In genomic region chr17:80899513-80900199, GRCm38 (mm10) we compare ENCODE assay signal across 8 mouse cellular contexts. TPM values are rescaled to one million over a fixed set of nuclear protein-coding genes. Genes with fewer than 3 reads are reported as not detected.
A peak's percentile ranks its signal among the peaks of the same experiment; 100 is the strongest.
DNase-seq lines count a peak whose midpoint lies in the region; ATAC-seq lines count a peak whose summit lies in the region.

No protein-coding gene starts in this region.

- H3K36me3 ChIP-seq in heart, embryonic 15.5 days: no peaks in the 10 kb centered on the region
- no peaks in the 10 kb centered on the region for H3K36me3 ChIP-seq in neural tube, embryonic 14.5 days (ENCODE audit: control insufficient read depth, insufficient read depth, low read length)

- no peaks in the 10 kb centered on the region for H3K9me3 ChIP-seq in heart, embryonic 15.5 days (replicated peaks)
- no peaks in the 10 kb centered on the region for H3K9me3 ChIP-seq in neural tube, embryonic 14.5 days (ENCODE audit: control insufficient read depth, low read length)

- H3K9ac ChIP-seq in heart, embryonic 15.5 days: no peak overlapping the region
- H3K9ac ChIP-seq in neural tube, embryonic 14.5 days (replicated peaks; ENCODE audit: low read depth, low read length): no peak overlapping the region

- peak; percentile 32 for DNase-seq in embryo, embryonic 11 days
- DNase-seq in embryo, embryonic 10 days (ENCODE audit: low spot score): no peak
- DNase-seq in adipocyte (ENCODE audit: low spot score): peak; percentile 98
- peak; percentile 66 to 75 for DNase-seq in kidney, postnatal 25 days
- DNase-seq in frontal cortex, postnatal 14 days (ENCODE audit: low spot score in 2 of 2): no peak
- DNase-seq in left cerebral cortex, adult 8-10 months (ENCODE audit: low spot score in 2 of 2): no peak

- 49% methylated on average over 9 of the region's 9 CpGs for WGBS in heart, embryonic 15.5 days
- 34% methylated on average over 9 of the region's 9 CpGs for WGBS in neural tube, embryonic 14.5 days

- ATAC-seq in heart, embryonic 15.5 days (replicated peaks; ENCODE audit: insufficient number of reproducible peaks, insufficient read depth, low FRiP score, low read depth): peak; percentile 53; the same call in 1 of the 2 replicates
- peak; percentile 72; the same call in 1 of the 2 replicates for ATAC-seq in neural tube, embryonic 14.5 days (ENCODE audit: low read depth)

- H3K27ac ChIP-seq in heart, embryonic 15.5 days: peak overlapping the region; percentile 25; the same call in 1 of the 2 replicates
- peak overlapping the region; percentile 53 for H3K27ac ChIP-seq in neural tube, embryonic 14.5 days (ENCODE audit: low read depth, low read length)

- H3K4me2 ChIP-seq in heart, embryonic 15.5 days: no peak overlapping the region
- 0 out of 2 replicates have a peak overlapping the region, but pooled peaks have one; percentile 5 for H3K4me2 ChIP-seq in neural tube, embryonic 14.5 days (ENCODE audit: low read depth, low read length)

- no peak overlapping the region for H3K4me3 ChIP-seq in heart, embryonic 15.5 days
- no peak overlapping the region for H3K4me3 ChIP-seq in neural tube, embryonic 14.5 days (ENCODE audit: low read depth, low read length)

- H3K27me3 ChIP-seq in heart, embryonic 15.5 days: no peaks in the 10 kb centered on the region
- H3K27me3 ChIP-seq in neural tube, embryonic 14.5 days (ENCODE audit: control insufficient read depth, insufficient read depth, low read length): no peaks in the 10 kb centered on the region

- H3K4me1 ChIP-seq in heart, embryonic 15.5 days (replicated peaks): peaks cover 10% of the 10 kb centered on the region
- H3K4me1 ChIP-seq in neural tube, embryonic 14.5 days (ENCODE audit: control insufficient read depth, insufficient read depth, low read length): peaks cover 16% of the 10 kb centered on the region; the same call in 1 of the 2 replicates

RNA-seq across cellular contexts. Expression of gene Tmem178, which starts 44.8 kb away (rescaled TPM):
- polyA plus RNA-seq in heart, embryonic 15.5 days (2015; fragmentation: Nextera tagmentation; extraction: Ambion mirVana): 5.5 TPM in 2 replicates
- polyA plus RNA-seq in neural tube, embryonic 14.5 days (2014; fragmentation: Nextera tagmentation; extraction: Ambion mirVana): 37.2 and 37.3 TPM in 2 replicates
- total RNA-seq in left cerebral cortex, adult 8-10 months (2022): 100 to 1,000 TPM in 3 of 4 experiments, 10 to 100 TPM in 1; 97.3 to 118 (median 102) TPM

Comparison
In these comparisons a context has a peak if more than half of its experiments do, and no peak if none do; other contexts are left out.
1. DNase-seq: peak in embryo, embryonic 11 days (single experiment), adipocyte (single experiment) and kidney, postnatal 25 days (2 of 2); none in embryo, embryonic 10 days (single experiment), frontal cortex, postnatal 14 days (0 of 2) and left cerebral cortex, adult 8-10 months (0 of 2).